Mouse (Mus musculus) erythroblast, embryonic 14.5 days (primary cell): ENCODE data around the gene Zfp385c. TPM values are rescaled to one million over a fixed set of nuclear protein-coding genes. Genes with fewer than 3 reads are reported as not detected.

ENCODE experiments used
- H3K27me3 ChIP-seq: 2 replicates; pipeline ENCODE4 v1.6.1; 2012; ENCODE audit warnings: inconsistent platforms; ENCODE audit not compliant: control insufficient read depth
- H3K36me3 ChIP-seq: 2 replicates; pipeline ENCODE4 v1.6.1; 2012; ENCODE audit warnings: mild to moderate bottlenecking, inconsistent platforms; ENCODE audit not compliant: control insufficient read depth
- H3K4me1 ChIP-seq: 2 replicates; pipeline ENCODE4 v1.6.1; 2012; ENCODE audit warnings: inconsistent platforms; ENCODE audit not compliant: control insufficient read depth
- H3K4me3 ChIP-seq: replicated peaks from 2 replicates; pipeline ENCODE3; 2012; ENCODE audit warnings: moderate library complexity, mild to moderate bottlenecking, inconsistent platforms
- H3K9me3 ChIP-seq: 2 replicates; pipeline ENCODE4 v1.6.1; 2012; ENCODE audit warnings: low read length, inconsistent platforms, mixed read lengths; ENCODE audit not compliant: control insufficient read depth
- GATA1 ChIP-seq: IDR thresholded peaks from 2 replicates; pipeline ENCODE4 v1.6.1; 2012; ENCODE audit warnings: low read length, inconsistent platforms, mixed read lengths
- TAL1 ChIP-seq: IDR thresholded peaks from 3 replicates; pipeline ENCODE4 v1.6.1; 2012; ENCODE audit warnings: low read length, inconsistent platforms, mixed read lengths
- polyA plus RNA-seq: library from polyadenylated mRNA; stranded (reverse); fragments of >175 nt; gene quantifications from 2 replicates; pipeline ENCODE4 v1.2.3, GENCODE M21; 2012

Gene Zfp385c
- polyA plus RNA-seq, 1 experiment: not detected

DNA sequence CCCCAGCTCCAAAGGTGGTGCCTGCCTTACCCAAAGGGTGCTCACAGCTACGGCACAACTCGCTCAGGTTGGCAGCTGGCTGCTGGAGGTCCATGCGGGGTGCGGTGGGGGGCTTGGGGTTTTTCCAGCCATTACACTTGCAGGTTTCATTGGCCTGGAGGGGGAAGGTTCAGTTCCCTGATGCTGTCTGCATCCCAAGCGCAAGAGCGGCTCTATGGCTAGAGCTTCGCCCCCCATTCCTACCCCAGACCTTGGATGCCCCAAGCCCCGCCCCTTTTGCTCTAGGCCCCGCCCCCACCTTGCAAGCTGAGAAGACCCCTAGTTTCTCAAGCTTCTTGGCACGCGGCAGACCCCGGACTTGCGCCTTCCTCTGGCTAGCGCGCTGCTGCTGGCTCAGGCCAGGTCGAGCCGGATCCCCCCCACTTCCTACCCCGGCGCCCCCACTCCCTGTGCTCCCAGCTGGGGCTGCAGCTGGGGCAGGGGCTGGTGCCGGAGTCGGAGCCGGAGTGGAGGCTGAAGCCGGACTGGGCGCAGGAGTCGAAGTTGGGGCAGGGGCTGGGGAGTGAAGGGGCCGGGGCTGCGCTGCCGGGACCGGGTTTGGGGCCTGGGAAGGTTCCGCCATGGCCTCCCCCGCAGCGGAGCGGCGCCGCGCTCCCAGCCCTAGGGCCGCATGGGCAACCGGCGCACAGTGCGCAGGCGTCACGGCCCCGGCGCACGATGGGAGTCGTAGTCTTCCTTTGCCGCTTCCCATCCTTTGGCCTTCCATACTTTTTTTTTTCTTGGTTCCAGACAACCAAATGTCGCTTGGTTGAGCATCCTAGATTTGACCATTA is 19.7 kb upstream of the Zfp385c start, which contains the start of gene Kat2a:
Kat2a (minus strand) TSS at position 683 of the 833 bp plus-strand sequence.
- H3K4me3 ChIP-seq: peak within 1 kb of the TSS; percentile 75
- no peak for TF ChIP-seq GATA1
- no peak for TF ChIP-seq TAL1
- peaks cover 50% of the 10 kb centered on the region for H3K4me1 ChIP-seq
- H3K9me3 ChIP-seq: no peaks in the 10 kb centered on the region
- H3K36me3 ChIP-seq: peaks cover 73% of the 10 kb centered on the region
- H3K27me3 ChIP-seq: no peaks in the 10 kb centered on the region

DNA sequence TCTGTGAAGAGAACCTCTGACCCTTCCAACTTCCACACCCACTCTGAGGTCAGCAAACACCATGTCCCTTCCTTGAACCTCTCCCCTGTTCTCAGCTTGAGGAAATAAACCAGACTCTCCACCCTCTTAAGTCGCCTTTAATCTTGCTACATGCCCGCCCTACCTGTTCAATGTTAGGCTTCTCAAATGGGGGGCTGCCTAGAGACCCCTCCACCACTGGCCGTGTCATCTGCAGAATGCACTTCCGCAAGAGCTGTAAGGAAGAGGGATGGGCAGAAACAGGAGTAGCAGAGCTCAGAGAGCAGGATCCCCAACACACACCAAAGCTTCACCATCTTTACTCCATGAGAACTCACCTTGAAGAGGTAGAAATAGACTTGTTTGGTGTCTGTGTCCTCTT is 18.7 kb upstream of the Zfp385c start:
- Histone ChIP-seq H3K4me1 (peaks cover 50% of the 10 kb centered on the region), H3K4me3 (no peak overlapping the region), H3K9me3 (no peaks in the 10 kb centered on the region), H3K27me3 (no peaks in the 10 kb centered on the region), H3K36me3 (peaks cover 72% of the 10 kb centered on the region)
- TF ChIP-seq TAL1 (no peak), GATA1 (no peak)

DNA sequence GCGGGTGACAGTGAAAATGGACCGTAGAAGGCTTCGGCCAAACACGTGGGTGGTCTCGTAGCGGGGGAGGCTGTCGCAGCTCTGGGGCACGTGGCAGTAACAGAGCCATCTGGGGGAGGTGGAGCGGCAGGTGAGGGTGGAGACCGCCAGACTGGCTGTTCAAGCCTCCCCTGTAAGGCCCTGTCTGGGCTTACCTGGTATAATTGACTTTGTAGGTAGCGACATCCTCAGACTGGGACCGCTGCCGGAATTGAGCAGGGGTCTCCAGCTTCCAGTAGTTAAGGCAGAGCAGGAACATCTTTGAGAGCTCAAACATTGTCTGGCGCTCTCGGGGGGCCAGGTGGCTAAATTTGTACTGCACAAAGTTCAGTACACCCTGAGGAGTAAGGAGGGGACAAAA is 18.3 kb upstream of the Zfp385c start:
- Histone ChIP-seq H3K36me3 (peaks cover 72% of the 10 kb centered on the region), H3K4me1 (peaks cover 50% of the 10 kb centered on the region)

DNA sequence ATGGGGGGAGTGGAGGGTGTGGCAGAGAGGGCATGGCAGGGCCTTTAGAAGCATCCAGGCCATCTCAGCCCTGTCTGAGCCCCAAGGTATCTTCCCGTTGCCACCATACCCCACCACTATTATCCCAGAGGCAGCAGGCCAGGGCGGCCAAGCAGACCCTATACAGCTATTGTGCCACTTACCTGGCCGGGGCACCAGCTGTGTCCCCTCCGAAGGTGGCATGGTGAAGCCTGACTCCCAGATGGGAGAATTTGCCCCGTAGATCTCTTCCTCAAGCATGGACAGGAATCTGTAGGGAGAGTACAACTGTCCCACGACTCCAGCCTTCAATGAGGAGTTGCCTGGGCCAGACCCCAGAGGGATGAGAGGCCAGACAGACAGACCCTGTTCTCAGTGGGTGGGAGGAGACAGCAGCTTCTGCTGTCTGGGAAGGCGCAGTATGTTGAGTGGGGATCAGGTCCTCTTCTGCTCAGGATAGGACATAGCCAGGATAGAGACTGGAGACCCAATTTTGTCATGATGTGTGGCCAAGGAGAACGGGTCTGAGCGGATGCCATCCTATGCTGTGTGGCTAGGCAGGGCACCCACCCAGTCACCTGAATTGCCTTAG is 17.1 kb upstream of the Zfp385c start:
- TF ChIP-seq TAL1 (no peak), GATA1 (no peak)
- Histone ChIP-seq H3K36me3 (peaks cover 69% of the 10 kb centered on the region), H3K4me3 (no peak overlapping the region), H3K27me3 (no peaks in the 10 kb centered on the region), H3K4me1 (peaks cover 40% of the 10 kb centered on the region), H3K9me3 (no peaks in the 10 kb centered on the region)

More for the DNA sequence above, 18.3 kb upstream of the Zfp385c start:
- no peaks in the 10 kb centered on the region for H3K9me3 ChIP-seq
- no peak overlapping the region for H3K4me3 ChIP-seq
- TF ChIP-seq GATA1: no peak
- TF ChIP-seq TAL1: no peak
- no peaks in the 10 kb centered on the region for H3K27me3 ChIP-seq

DNA sequence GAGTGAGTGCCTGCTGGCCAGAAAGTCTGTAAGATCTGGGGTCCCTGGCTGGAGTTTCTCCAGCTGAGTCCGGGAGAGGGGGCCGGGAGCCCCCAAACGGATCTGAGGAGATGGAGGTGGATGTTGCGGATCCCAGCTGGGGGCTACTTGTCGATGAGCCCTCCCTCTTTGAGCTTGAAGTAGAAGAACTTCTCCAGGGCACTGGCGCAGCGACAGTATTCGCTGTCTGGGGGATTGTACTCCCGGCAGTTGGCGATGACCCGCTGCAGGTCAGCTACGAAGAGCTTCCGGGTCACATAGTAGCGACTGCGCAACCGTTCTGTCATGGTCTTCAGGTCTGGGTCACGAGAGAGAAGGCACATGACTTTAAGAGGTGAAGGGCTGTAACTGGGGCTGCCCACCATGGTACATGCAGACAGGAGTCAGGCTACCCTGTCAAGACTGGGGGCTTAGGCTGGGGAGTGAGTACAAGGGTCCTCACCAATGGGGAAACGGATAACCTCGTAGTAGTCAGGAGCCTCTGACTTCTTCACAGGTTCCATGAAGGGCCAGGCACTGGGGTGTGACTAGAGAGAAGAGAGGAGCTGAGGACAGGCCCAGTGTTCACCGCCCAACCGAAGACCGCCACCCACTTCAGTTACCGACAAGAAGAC is 13.0 kb upstream of the Zfp385c start:
- peaks cover 51% of the 10 kb centered on the region for H3K36me3 ChIP-seq
- H3K27me3 ChIP-seq: no peaks in the 10 kb centered on the region
- peaks cover 30% of the 10 kb centered on the region for H3K4me1 ChIP-seq
- TF ChIP-seq GATA1 (no peak), TAL1 (no peak)
- H3K4me3 ChIP-seq: no peak overlapping the region
- no peaks in the 10 kb centered on the region for H3K9me3 ChIP-seq

DNA sequence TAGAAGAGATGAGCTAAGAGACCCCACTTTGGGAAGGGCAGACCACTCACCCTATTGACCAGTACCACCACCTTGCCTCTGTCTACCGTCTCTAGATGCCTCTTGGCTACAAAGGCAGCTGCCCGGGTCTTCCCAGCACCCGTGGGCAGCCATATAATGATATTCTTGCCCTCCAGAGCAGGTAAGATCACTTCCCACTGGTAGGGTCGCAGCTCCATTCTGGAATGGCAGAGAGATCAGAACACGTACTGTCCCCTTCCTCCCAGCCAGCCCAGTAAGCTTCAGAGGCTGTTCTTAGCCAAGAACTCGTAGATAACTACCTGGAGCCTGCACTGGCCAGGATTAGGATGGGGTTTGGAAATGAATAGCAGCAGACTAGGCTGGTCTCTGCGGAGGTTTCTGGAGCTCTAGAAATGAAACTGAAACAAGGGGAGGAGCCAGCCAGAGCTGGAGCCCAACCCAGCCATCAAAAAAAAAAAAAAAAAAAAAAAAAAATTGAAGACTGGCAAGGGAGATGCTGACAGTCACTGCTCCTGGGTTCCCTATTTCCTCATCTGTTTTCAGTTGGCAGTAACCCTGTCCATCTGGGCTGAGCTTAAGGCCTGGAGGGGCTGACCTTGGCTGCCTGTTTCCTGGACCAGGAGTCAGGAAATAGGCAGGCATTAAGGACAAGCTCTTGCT is 11.7 kb upstream of the Zfp385c start, which contains the start of gene Dhx58:
Dhx58 (minus strand) TSS at position 421 of the 681 bp plus-strand sequence.
- Histone ChIP-seq H3K27me3 (no peaks in the 10 kb centered on the region), H3K4me1 (peaks cover 30% of the 10 kb centered on the region), H3K9me3 (no peaks in the 10 kb centered on the region), H3K4me3 (peak within 1 kb of the TSS; percentile 31), H3K36me3 (peaks cover 40% of the 10 kb centered on the region)
- TF ChIP-seq GATA1 (no peak), TAL1 (no peak)

DNA sequence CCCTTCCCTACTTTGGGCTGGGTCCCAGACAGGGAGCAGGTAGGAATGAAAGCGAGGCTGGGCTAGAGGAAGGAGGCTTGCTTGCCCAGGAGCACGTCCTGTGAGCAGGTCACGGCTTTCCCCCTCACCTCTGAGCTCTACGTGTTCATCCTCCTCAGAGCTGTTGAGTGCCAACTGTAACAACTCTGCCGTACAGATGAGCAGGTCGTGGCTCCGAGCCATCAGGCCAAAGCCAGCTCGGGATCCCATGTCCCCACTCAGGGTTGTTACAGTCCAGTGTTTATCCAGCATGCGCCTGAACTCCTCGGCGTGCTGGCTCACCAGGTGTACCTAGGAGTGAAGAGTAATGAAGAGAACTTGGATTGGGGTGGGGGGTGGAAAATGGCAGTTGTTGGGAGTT is 11.1 kb upstream of the Zfp385c start:
- Histone ChIP-seq H3K4me3 (no peak overlapping the region), H3K27me3 (no peaks in the 10 kb centered on the region), H3K9me3 (no peaks in the 10 kb centered on the region), H3K4me1 (peaks cover 30% of the 10 kb centered on the region), H3K36me3 (peaks cover 34% of the 10 kb centered on the region)
- TF ChIP-seq GATA1 (no peak), TAL1 (no peak)

DNA sequence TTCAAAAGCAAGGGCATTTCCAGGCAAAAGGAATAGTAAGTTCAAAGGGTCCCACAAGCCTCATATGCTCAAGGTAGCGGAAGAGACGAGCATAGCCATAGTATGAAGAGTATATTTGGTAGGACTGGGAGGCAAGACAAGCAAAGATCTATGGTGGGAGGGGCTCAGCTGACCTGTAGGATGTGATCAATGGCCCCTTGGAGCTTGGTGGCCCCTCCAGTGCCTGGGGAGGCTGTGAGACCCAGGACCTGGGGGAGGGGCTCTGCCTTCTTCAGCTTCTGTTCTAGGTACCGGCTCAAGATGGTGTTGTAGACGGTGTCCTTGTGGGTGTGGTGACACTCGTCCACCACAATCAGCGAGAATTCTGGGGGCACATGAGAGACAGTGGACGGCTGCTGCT is 10.7 kb upstream of the Zfp385c start:
- H3K36me3 ChIP-seq: peaks cover 29% of the 10 kb centered on the region
- TF ChIP-seq GATA1 (no peak), TAL1 (no peak)
- H3K9me3 ChIP-seq: no peaks in the 10 kb centered on the region
- peaks cover 30% of the 10 kb centered on the region for H3K4me1 ChIP-seq
- H3K27me3 ChIP-seq: no peaks in the 10 kb centered on the region
- H3K4me3 ChIP-seq: peak overlapping the region; percentile 48
